Mouse (Mus musculus) small intestine, adult 2 months (tissue): ENCODE measurements around the gene Wwox. TPM values are rescaled to one million over a fixed set of nuclear protein-coding genes. Genes with fewer than 3 reads are reported as not detected.

Experiments used
- H3K27ac ChIP-seq: fragments of 200-500 bp; 2 replicates; pipeline ENCODE4 v1.5.1; 2012; ENCODE audit warnings: low read depth, low read length, control low read depth, inconsistent platforms; ENCODE audit not compliant: insufficient read depth
- H3K27me3 ChIP-seq: fragments of 200-500 bp; 2 replicates; pipeline ENCODE4 v1.6.1; 2012; ENCODE audit warnings: mild to moderate bottlenecking, moderate library complexity, low read length, inconsistent platforms; ENCODE audit not compliant: control insufficient read depth, insufficient read depth
- H3K36me3 ChIP-seq: fragments of 200-500 bp; 2 replicates; pipeline ENCODE4 v1.6.1; 2012; ENCODE audit warnings: mild to moderate bottlenecking, low read length, control low read depth, inconsistent platforms; ENCODE audit not compliant: control insufficient read depth, insufficient read depth
- H3K4me1 ChIP-seq: fragments of 200-500 bp; 2 replicates; pipeline ENCODE4 v1.6.1; 2012; ENCODE audit warnings: low read length, inconsistent platforms, mixed read lengths; ENCODE audit not compliant: control insufficient read depth, insufficient read depth, insufficient read length
- H3K4me3 ChIP-seq: fragments of 200-500 bp; 2 replicates; pipeline ENCODE4 v1.5.1; 2012; ENCODE audit warnings: low read depth, mild to moderate bottlenecking, control low read depth, inconsistent platforms, low read length, moderate library complexity
- CTCF ChIP-seq: fragments of 200-500 bp; IDR thresholded peaks from 2 replicates; pipeline ENCODE4 v1.5.1; 2012; ENCODE audit warnings: low read depth, mild to moderate bottlenecking, control low read depth, inconsistent platforms, low read length, moderate library complexity, mixed read lengths; ENCODE audit not compliant: insufficient replicate concordance, insufficient read length; ENCODE audit errors: extremely low read depth
- POLR2A ChIP-seq: fragments of 200-500 bp; IDR thresholded peaks from 2 replicates; pipeline ENCODE4 v1.6.1; 2012; ENCODE audit warnings: low read depth, mild to moderate bottlenecking, control low read depth, inconsistent platforms, low read length, moderate library complexity
- WGBS: fragments of 180-500 bp; shearing (Covaris S2); methylation state at CpG from one replicate; pipeline ENCODE4 v1.1.7; 2018; 5-methylcytosine and 5-hydroxymethylcytosine counted together
- polyA plus RNA-seq: library from polyadenylated mRNA; depleted of rRNA; stranded (reverse); fragments of >200 nt; gene quantifications from 2 replicates; pipeline ENCODE4 v1.2.3, GENCODE M21; 2012

Gene Wwox
- polyA plus RNA-seq, 1 experiment = 6.0 TPM

DNA sequence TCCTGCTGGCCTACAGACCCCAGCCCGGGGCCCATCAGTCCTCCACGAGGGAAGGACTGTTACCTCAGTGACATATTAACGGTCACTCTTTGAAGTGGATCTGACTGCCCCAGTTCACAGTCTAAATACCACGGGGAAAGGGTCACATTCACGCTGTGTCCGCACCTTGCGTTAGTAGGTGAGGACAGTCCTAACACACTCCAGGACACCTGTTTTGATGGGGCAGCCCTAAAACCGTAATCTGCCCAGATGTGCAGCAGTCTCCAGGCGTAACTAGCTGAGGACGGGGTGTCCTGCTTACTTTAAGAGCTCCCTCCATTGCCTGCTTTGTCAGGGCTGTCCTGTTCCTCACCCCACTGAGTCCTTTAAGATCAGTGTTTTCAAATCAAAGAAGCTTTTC lies 160.1 kb downstream of the Wwox start:
- Histone ChIP-seq H3K4me3 (no peak overlapping the region), H3K4me1 (0 out of 2 replicates have a peak, but pooled peaks cover 2% of the 10 kb centered on the region), H3K27ac (no peak overlapping the region), H3K27me3 (no peaks in the 10 kb centered on the region), H3K36me3 (no peaks in the 10 kb centered on the region)
- WGBS = 80% methylated on average over 10 of the region's 10 CpGs
- TF ChIP-seq CTCF (no peak), POLR2A (no peak)

DNA sequence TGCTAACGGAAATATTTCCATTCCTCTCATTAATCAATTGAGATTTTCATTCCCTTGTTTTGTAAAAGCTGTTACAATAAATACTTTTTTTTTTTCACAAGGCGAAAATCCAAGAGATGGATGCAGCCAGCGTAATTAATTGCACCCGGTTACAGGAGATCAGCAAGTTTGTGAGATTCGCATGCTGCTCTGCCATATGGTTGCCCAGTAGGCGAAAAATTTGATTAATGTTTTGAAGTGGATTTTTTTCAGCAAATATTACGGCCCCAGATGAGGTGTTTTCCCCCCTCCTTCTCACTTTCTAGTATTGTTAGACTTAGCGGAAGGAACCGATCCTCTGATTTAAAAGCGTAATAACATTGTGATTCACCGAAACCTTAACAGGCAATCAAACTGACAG lies 160.7 kb downstream of the Wwox start:
- TF ChIP-seq POLR2A (no peak), CTCF (no peak)
- Histone ChIP-seq H3K4me1 (0 out of 2 replicates have a peak, but pooled peaks cover 2% of the 10 kb centered on the region), H3K27me3 (no peaks in the 10 kb centered on the region), H3K27ac (no peak overlapping the region), H3K4me3 (no peak overlapping the region), H3K36me3 (no peaks in the 10 kb centered on the region)
- 96% methylated on average over 11 of the region's 11 CpGs for WGBS

DNA sequence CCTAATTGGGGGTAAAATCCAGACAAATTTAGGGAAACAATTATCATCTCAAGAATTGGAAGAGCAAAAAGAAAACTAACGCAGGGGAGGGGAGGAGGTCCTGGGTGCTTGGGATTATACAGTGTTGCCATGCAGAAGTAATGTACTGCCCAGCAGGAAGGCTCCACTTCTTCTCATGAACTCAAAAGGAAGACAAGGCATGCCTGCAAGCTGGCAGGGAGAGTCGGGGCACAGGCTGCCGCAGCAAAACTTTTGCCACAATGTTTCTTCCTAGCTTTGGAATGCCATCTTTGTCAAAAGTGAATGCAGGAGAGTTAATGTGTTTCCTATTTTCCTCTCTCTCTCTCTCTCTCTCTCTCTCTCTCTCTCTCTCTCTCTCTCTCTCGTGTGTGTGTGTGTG lies 163.6 kb downstream of the Wwox start:
- Histone ChIP-seq H3K36me3 (no peaks in the 10 kb centered on the region), H3K4me1 (0 out of 2 replicates have a peak, but pooled peaks cover 2% of the 10 kb centered on the region), H3K27ac (no peak overlapping the region), H3K4me3 (no peak overlapping the region), H3K27me3 (no peaks in the 10 kb centered on the region)
- no peak for TF ChIP-seq POLR2A
- 69% methylated on average over 3 of the region's 4 CpGs for WGBS

DNA sequence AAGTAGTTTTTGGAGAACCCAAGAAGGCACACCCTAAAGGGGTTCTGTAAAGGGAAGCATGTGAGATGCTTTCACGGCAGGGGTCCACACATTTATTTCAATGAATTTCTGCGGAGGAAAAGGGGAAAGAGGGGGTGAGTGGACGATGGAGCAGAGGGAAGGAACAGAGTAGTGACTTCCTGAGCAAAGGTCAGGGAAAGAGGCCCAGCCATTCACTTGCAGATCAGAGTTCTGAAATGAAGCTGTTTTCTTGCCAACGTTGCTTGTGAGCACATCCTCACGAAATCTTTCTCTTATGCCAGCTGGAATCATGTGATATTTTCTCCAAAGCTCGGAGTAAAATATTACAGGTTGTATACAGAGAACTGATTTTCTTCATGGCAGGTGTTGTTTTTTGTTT lies 164.1 kb downstream of the Wwox start:
- Histone ChIP-seq H3K36me3 (no peaks in the 10 kb centered on the region), H3K4me1 (0 out of 2 replicates have a peak, but pooled peaks cover 2% of the 10 kb centered on the region), H3K4me3 (no peak overlapping the region), H3K27me3 (no peaks in the 10 kb centered on the region), H3K27ac (no peak overlapping the region)
- TF ChIP-seq CTCF (no peak), POLR2A (no peak)
- 32% methylated on average over 6 of the region's 6 CpGs for WGBS

DNA sequence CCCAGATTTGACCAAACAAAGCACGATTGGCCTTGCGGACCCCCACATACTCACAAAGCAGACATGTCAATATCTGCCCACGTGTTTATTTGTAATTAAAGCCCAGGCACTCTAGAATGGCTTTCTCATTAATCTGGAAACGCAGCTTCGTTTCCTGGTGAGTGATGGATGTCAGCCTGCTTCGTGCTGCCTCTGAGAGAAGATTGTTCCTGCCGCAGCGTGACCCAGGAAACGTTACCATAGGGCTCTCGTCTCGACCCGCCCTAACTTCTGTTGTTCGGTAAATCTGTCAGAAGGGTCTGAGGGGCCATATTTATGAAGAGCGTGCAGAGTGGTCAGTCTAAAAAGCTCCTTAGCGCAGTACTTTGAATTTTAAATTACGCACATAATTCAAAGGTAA lies 164.9 kb downstream of the Wwox start:
- Histone ChIP-seq H3K36me3 (no peaks in the 10 kb centered on the region), H3K4me3 (no peak overlapping the region), H3K27ac (no peak overlapping the region), H3K27me3 (no peaks in the 10 kb centered on the region), H3K4me1 (0 out of 2 replicates have a peak, but pooled peaks cover 2% of the 10 kb centered on the region)
- WGBS = 79% methylated on average over 16 of the region's 16 CpGs
- TF ChIP-seq POLR2A (no peak), CTCF (no peak)

DNA sequence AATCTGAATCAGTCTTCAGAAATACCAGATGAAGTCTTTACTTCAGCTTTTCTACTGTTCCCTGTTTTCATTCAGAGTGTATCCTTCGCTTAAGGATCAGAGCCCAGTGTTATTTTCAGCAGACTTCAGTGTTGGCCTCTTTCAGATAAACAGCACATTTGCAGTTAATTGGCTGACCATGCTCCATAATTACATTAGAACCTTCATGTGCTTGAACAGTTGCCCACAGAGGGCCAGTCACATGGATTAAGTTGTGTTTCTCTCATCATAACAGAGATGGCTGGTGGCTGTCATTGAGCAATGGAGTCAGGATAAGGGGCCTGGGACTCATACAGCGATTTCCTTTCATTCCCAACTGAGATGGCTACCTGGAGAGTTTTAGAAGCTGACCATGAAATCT lies 166.2 kb downstream of the Wwox start:
- Histone ChIP-seq H3K36me3 (no peaks in the 10 kb centered on the region), H3K27ac (no peak overlapping the region), H3K27me3 (no peaks in the 10 kb centered on the region), H3K4me3 (no peak overlapping the region), H3K4me1 (0 out of 2 replicates have a peak, but pooled peaks cover 2% of the 10 kb centered on the region)
- TF ChIP-seq CTCF (no peak), POLR2A (no peak)
- 79% methylated on average over 2 of the region's 2 CpGs for WGBS

DNA sequence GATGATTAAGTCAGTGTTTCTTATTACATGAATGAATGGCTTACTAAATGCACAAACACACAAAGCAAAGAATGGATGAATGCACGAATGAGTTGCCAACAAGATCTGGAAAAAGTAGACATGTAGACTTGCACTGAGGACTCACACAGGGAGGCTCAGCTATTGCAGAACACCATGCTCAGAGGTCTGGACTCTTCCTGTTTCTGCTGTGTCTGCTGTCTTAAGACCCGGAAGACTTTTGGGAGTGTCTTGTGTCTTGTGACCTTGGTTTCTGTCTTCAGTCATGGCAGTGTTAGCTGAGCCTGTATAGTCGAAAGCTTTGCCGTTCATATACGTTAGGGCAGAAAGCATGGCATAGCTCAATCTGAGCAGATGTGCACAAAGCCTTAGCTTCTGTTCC lies 169.9 kb downstream of the Wwox start:
- Histone ChIP-seq H3K4me1 (no peaks in the 10 kb centered on the region), H3K36me3 (no peaks in the 10 kb centered on the region), H3K4me3 (no peak overlapping the region), H3K27me3 (no peaks in the 10 kb centered on the region), H3K27ac (no peak overlapping the region)
- WGBS = 87% methylated on average over 5 of the region's 5 CpGs
- TF ChIP-seq POLR2A (no peak), CTCF (no peak)

DNA sequence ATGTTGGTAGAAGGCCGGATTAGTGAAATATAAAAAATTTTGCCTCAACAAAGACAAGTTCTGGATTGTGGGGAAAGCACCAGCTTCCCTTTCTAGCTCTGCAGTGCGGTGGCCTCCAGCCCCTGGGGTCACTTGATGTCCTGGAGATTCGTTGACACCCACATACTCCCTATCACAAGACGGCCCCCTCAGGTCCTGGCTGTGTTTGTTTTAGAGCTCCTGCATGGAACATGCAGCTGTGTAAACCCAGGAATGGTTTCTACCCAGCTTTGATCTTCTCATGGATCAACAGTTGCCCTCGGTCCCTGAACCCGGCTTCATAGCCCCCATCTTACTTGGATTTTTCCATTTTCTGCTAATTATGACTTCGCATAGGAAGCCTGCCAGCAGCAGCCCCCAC lies 171.6 kb downstream of the Wwox start:
- TF ChIP-seq CTCF = no peak
- no peak for TF ChIP-seq POLR2A
- no peaks in the 10 kb centered on the region for H3K27me3 ChIP-seq
- H3K36me3 ChIP-seq = no peaks in the 10 kb centered on the region
- no peak overlapping the region for H3K27ac ChIP-seq
- WGBS = 62% methylated on average over 7 of the region's 7 CpGs
- no peaks in the 10 kb centered on the region for H3K4me1 ChIP-seq
- H3K4me3 ChIP-seq = no peak overlapping the region
